Mouse (Mus musculus): ENCODE measurements around the gene Fam89b.

DNA sequence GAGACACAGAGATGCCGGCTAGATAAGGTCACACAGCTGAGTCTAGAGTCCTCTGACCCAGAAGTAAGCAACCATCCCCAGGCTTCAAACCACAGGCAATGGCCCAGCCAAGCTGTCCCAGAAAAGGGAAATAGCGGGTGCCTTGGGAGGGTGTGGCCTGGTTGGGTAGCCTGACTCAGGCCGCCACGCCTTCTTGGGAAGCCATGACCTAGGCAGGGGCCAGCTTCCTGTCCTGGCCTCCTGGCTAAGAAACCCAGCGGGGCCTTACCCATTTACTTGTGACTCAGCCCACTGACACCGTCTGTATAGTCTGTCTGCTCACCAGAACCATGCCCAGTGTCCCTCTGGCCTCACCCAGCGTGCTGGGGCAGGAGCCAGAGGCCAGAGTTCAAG lies 4.9 kb downstream of the Fam89b start:
- no peak for TF ChIP-seq CTCF (IDR thresholded peaks at IDR 0.05; ENCODE audit: control insufficient read depth, insufficient read depth, insufficient replicate concordance, low read depth, low read length)
- TF ChIP-seq POLR2A (IDR thresholded peaks at IDR 0.05; ENCODE audit: control insufficient read depth, low read depth, low read length) = peak; percentile 21; the same call in 1 of the 2 replicates
